In the genomic region with DNA sequence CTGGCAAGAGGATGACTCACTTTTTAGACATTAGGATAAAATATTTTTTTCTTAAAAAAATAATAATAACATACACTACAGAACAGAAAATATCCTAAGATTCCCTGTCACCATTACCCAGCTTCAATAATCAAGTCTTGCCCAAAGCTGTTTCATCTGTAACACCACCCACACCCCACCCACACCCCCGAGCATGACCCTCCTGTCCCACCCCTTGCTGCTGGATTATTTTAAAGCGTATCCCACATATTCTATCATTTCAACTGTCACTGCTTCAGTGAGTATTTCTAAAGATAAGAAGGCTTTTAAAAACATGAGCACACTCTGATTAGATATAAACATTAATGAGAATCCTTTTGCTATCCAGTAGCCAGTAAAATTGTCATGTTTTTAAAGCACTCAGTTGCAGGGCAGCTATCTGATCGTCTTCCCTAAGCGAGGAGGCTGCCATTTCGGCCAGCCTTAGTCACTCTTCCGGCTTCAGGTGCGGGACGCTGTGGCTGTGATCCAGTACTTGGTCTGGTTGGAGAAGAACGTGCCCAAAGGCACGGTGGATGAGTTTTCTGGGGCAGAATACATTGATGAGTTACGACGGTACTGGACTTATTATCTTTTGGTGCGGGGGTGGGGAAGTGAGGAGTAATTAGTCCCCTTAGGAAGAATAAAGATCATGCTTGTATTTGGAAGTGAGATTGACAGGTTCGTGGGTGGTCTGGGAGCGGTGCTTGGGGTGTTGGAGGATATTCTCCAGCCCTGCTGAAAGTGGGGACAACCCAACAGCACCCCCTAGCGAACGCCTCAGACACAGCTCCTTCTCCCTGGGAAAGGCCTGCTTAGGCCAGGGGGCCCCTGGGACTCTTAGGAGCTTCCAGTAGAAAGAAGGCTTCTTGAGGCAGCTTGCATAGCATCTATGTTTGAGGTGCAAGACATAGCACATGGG, we compare ENCODE assay signal across 8 mouse cellular contexts. TPM values are rescaled to one million over a fixed set of nuclear protein-coding genes. Genes with fewer than 3 reads are reported as not detected.
DNase-seq lines count a peak whose midpoint lies in the region; ATAC-seq and TF ChIP-seq lines count a peak whose summit lies in the region.

No protein-coding gene starts in this region.

- H3K9ac ChIP-seq in heart, embryonic 15.5 days: no peak overlapping the region
- no peak overlapping the region for H3K9ac ChIP-seq in kidney, postnatal 0 days (ENCODE audit: low read depth, low read length)
- H3K9ac ChIP-seq in liver, embryonic 15.5 days: no peak overlapping the region

- peak overlapping the region; percentile 52 for H3K4me2 ChIP-seq in heart, embryonic 15.5 days
- peak overlapping the region; percentile 14; the same call in 1 of the 2 replicates for H3K4me2 ChIP-seq in kidney, postnatal 0 days (ENCODE audit: low read length)
- peak overlapping the region; percentile 58 for H3K4me2 ChIP-seq in liver, embryonic 15.5 days

- H3K27me3 ChIP-seq in E14TG2a.4 (ENCODE audit: insufficient read depth, low read length): no peaks in the 10 kb centered on the region
- H3K27me3 ChIP-seq in heart, embryonic 15.5 days: peaks cover 9% of the 10 kb centered on the region; the same call in 1 of the 2 replicates
- H3K27me3 ChIP-seq in kidney, postnatal 0 days (ENCODE audit: insufficient read depth, low read length): no peaks in the 10 kb centered on the region
- H3K27me3 ChIP-seq in liver, embryonic 15.5 days: no peaks in the 10 kb centered on the region

- no peak overlapping the region for H3K27ac ChIP-seq in heart, embryonic 15.5 days
- H3K27ac ChIP-seq in kidney, postnatal 0 days: no peak overlapping the region
- H3K27ac ChIP-seq in liver, embryonic 15.5 days (replicated peaks): no peak overlapping the region

- DNase-seq in brain, adult 2 months (ENCODE audit: low read depth, low spot score): peak; percentile 77
- DNase-seq in kidney, postnatal 0 days (ENCODE audit: low spot score): peak; percentile 63
- DNase-seq in thymus, postnatal 14 days: peak; percentile 80

- 19% methylated on average over 17 of the region's 17 CpGs for WGBS in heart, embryonic 15.5 days
- WGBS in kidney, postnatal 0 days: 32% methylated on average over 17 of the region's 17 CpGs
- WGBS in liver, embryonic 15.5 days (ENCODE audit: insufficient replicate concordance): 21% methylated on average over 17 of the region's 17 CpGs

- no peaks in the 10 kb centered on the region for H3K36me3 ChIP-seq in E14TG2a.4 (ENCODE audit: insufficient read depth, low read length)
- H3K36me3 ChIP-seq in heart, embryonic 15.5 days: no peaks in the 10 kb centered on the region
- H3K36me3 ChIP-seq in kidney, postnatal 0 days (ENCODE audit: insufficient read depth, low read length): no peaks in the 10 kb centered on the region
- no peaks in the 10 kb centered on the region for H3K36me3 ChIP-seq in liver, embryonic 15.5 days (replicated peaks)

- H3K9me3 ChIP-seq in E14TG2a.4 (ENCODE audit: low read length): no peaks in the 10 kb centered on the region
- H3K9me3 ChIP-seq in heart, embryonic 15.5 days (replicated peaks): no peaks in the 10 kb centered on the region
- no peaks in the 10 kb centered on the region for H3K9me3 ChIP-seq in kidney, postnatal 0 days (replicated peaks; ENCODE audit: low read length)
- H3K9me3 ChIP-seq in liver, embryonic 15.5 days (replicated peaks): no peaks in the 10 kb centered on the region

- peaks cover 5% of the 10 kb centered on the region; the same call in 1 of the 2 replicates for H3K4me1 ChIP-seq in E14TG2a.4 (replicated peaks; ENCODE audit: low read depth, low read length)
- H3K4me1 ChIP-seq in heart, embryonic 15.5 days (replicated peaks): peaks cover 3% of the 10 kb centered on the region; the same call in 1 of the 2 replicates
- no peaks in the 10 kb centered on the region for H3K4me1 ChIP-seq in kidney, postnatal 0 days (replicated peaks; ENCODE audit: insufficient read depth, low read length)
- H3K4me1 ChIP-seq in liver, embryonic 15.5 days (replicated peaks): peaks cover 3% of the 10 kb centered on the region; the same call in 1 of the 2 replicates

- peak; percentile 62 for TF ChIP-seq CTCF in E14TG2a.4 (conservative IDR thresholded peaks at IDR 0.05; ENCODE audit: low read length)
- peak; percentile 66 for TF ChIP-seq CTCF in kidney, postnatal 0 days (IDR thresholded peaks at IDR 0.05; ENCODE audit: low read depth)

- H3K4me3 ChIP-seq in E14TG2a.4 (replicated peaks; ENCODE audit: low read length): no peak overlapping the region
- peak overlapping the region; percentile 17; the same call in 1 of the 2 replicates for H3K4me3 ChIP-seq in heart, embryonic 15.5 days
- H3K4me3 ChIP-seq in kidney, postnatal 0 days (replicated peaks; ENCODE audit: low read depth, low read length): no peak overlapping the region
- H3K4me3 ChIP-seq in liver, embryonic 15.5 days (replicated peaks): peak overlapping the region; percentile 22; the same call in 1 of the 2 replicates

- peak; percentile 84 for ATAC-seq in erythroid progenitor cell, adult 5-6 weeks (replicated peaks; ENCODE audit: low FRiP score, poor library complexity, severe bottlenecking)
- peak; percentile 66 for ATAC-seq in heart, embryonic 15.5 days (replicated peaks; ENCODE audit: insufficient number of reproducible peaks, insufficient read depth, low FRiP score, low read depth)
- peak; percentile 54; the same call in 1 of the 2 replicates for ATAC-seq in kidney, postnatal 0 days (replicated peaks; ENCODE audit: low FRiP score, low read depth)
- ATAC-seq in liver, embryonic 15.5 days (ENCODE audit: insufficient read depth): no peak
- ATAC-seq in neutrophil, adult 5-6 weeks (ENCODE audit: extremely low read depth, insufficient number of reproducible peaks, low FRiP score, poor library complexity, severe bottlenecking): peak; percentile 61; the same call in 1 of the 2 replicates

RNA-seq across cellular contexts. Expression of a gene that starts 15.9 kb away (rescaled TPM):
- not detected in 2 replicates for total RNA-seq in erythroid progenitor cell, adult 5-6 weeks (2015; ENCODE audit: low replicate concordance)
- total RNA-seq in erythroid progenitor cell, adult 5-6 weeks (2017; ENCODE audit: low replicate concordance): not detected in 2 replicates
- polyA plus RNA-seq in heart, embryonic 15.5 days (2015; fragmentation: Nextera tagmentation; extraction: Ambion mirVana): 0.49 and 0.70 TPM in 2 replicates
- 12.7 and 14.0 TPM in 2 replicates for polyA plus RNA-seq in kidney, postnatal 0 days (2015; fragmentation: Nextera tagmentation; extraction: Ambion mirVana)
- polyA plus RNA-seq in liver, embryonic 15.5 days (2015; fragmentation: Nextera tagmentation; extraction: Ambion mirVana): 0.02 and 0.03 TPM in 2 replicates
- 0.12 and 0.25 TPM in 2 replicates for total RNA-seq in neutrophil, adult 5-6 weeks (2017)

RNA-seq across cellular contexts. Expression of a gene that starts 21.8 kb away (rescaled TPM):
- 24.5 and 33.5 TPM in 2 replicates for total RNA-seq in erythroid progenitor cell, adult 5-6 weeks (2015; ENCODE audit: low replicate concordance)
- total RNA-seq in erythroid progenitor cell, adult 5-6 weeks (2017; ENCODE audit: low replicate concordance): 13.0 and 24.5 TPM in 2 replicates
- 2.2 and 13.3 TPM in 2 replicates for polyA plus RNA-seq in heart, embryonic 15.5 days (2015; fragmentation: Nextera tagmentation; extraction: Ambion mirVana)
- polyA plus RNA-seq in kidney, postnatal 0 days (2015; fragmentation: Nextera tagmentation; extraction: Ambion mirVana): 1.1 and 1.2 TPM in 2 replicates
- polyA plus RNA-seq in liver, embryonic 15.5 days (2015; fragmentation: Nextera tagmentation; extraction: Ambion mirVana): 8.8 and 9.9 TPM in 2 replicates
- total RNA-seq in neutrophil, adult 5-6 weeks (2017): 217 and 224 TPM in 2 replicates

Comparison
In these comparisons a context has a peak if more than half of its experiments do, and no peak if none do; other contexts are left out.
1. H3K4me3 ChIP-seq: peak in heart, embryonic 15.5 days (single experiment) and liver, embryonic 15.5 days (single experiment); none in E14TG2a.4 (single experiment) and kidney, postnatal 0 days (single experiment).
2. Peak in every context shown above with its lines, with median percentiles within 50 percentile points of each other: DNase-seq and H3K4me2 ChIP-seq.